Mouse (Mus musculus) MN1 (cell line): ENCODE data around the gene Jmjd1c.

Source experiments
- DNase-seq: peaks from one replicate; pipeline ENCODE4 v3.0.0-alpha.2; 2016; ENCODE audit warnings: low spot score

Gene Jmjd1c

GRCm38 (mm10) chr10:67071884-67072283 is 24.0 kb upstream of the Jmjd1c start:
- DNase-seq = no peak

GRCm38 (mm10) chr10:67072600-67072999 is 23.3 kb upstream of the Jmjd1c start:
- DNase-seq = no peak

GRCm38 (mm10) chr10:67073577-67073976 is 22.3 kb upstream of the Jmjd1c start:
- DNase-seq = no peak

GRCm38 (mm10) chr10:67075931-67076878 is 19.7 kb upstream of the Jmjd1c start:
- DNase-seq = no peak

GRCm38 (mm10) chr10:67079030-67079429 is 16.9 kb upstream of the Jmjd1c start:
- DNase-seq = no peak

DNA sequence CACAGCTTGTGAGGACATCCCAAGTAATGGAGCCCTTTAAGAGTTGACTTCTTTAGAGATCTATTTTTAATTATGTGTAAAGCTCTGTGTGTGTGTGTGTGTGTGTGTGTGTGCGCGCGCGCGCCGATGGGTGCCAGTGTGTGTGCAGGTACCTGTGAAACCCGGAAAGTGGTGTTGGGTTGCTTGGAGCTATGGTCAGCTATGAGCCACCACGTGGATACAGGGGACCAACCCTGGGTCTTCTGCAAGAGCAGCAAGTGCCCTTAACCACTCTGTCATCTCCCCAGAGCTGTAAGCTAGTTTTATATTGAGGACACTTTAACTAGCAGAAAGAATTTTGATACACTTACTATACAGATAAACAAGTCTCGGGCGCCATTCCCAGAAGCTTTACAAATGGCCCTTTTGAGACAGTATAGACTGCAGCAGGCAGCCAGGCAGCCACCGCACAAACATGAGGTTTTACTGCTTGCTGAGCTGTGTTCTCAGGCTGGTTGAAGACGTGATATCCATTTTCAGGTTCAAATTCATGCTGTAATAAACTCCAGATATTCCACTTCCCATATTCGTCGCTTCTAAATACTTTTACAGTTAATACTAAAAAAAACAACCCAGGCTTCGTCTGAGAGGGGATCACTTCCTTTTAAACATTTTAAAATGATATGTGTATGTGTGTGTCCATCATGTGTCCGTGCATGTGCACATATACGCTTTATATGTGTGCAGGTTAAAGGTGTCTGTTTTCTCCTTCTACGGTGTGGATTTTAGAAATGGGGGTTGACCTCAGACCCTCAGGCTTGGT is 14.5 kb upstream of the Jmjd1c start:
- DNase-seq = no peak

DNA sequence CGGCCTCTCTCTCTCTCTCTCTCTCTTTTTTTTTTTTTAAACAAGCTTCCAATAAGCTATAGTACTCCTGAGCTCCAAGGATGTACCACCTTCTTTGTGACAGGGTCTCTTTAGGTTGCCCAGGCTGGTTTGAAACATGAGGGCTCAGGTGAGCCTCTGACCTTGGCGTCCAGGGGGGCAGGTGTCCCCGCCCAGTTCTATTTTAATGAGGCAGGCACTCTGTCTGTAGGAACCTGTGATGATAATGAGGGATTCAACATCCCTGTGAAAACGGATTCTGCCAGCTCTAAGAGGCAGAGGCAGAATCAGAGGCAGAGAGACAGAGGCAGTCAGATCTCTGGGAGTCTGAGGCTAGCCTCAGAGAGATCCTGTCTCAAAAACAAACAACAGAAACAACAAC is 13.4 kb upstream of the Jmjd1c start:
- no peak for DNase-seq

- no peak for DNase-seq
These were observed 12.3 kb upstream of the Jmjd1c start for GRCm38 (mm10) chr10:67083446-67084166.

DNA sequence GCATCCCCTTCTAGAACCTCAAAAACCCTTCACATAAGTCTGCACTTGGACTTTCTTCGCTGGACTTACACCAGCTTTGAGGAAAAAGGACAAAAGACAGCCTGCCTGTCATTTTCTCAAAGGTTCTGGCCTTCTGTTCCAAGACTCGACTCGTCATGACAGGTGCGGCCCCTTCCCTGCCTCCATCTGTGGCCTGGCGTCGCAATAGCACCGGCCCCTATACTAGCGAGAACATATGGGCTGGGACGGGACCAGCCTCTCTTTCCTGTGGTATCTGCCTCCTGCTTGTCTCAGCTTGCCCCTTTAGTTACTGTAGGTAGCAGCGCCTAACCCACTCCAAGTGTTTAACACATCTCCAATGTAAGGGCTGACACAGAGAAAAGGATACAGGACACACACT is 10.8 kb upstream of the Jmjd1c start:
- no peak for DNase-seq

GRCm38 (mm10) chr10:67085916-67086315 is 10.0 kb upstream of the Jmjd1c start:
- DNase-seq = no peak

GRCm38 (mm10) chr10:67087447-67088226 is 8.3 kb upstream of the Jmjd1c start:
- DNase-seq = no peak

GRCm38 (mm10) chr10:67090611-67091010 is 5.3 kb upstream of the Jmjd1c start:
- no peak for DNase-seq

GRCm38 (mm10) chr10:67094922-67095321 is 1.0 kb upstream of the Jmjd1c start:
- no peak for DNase-seq

DNA sequence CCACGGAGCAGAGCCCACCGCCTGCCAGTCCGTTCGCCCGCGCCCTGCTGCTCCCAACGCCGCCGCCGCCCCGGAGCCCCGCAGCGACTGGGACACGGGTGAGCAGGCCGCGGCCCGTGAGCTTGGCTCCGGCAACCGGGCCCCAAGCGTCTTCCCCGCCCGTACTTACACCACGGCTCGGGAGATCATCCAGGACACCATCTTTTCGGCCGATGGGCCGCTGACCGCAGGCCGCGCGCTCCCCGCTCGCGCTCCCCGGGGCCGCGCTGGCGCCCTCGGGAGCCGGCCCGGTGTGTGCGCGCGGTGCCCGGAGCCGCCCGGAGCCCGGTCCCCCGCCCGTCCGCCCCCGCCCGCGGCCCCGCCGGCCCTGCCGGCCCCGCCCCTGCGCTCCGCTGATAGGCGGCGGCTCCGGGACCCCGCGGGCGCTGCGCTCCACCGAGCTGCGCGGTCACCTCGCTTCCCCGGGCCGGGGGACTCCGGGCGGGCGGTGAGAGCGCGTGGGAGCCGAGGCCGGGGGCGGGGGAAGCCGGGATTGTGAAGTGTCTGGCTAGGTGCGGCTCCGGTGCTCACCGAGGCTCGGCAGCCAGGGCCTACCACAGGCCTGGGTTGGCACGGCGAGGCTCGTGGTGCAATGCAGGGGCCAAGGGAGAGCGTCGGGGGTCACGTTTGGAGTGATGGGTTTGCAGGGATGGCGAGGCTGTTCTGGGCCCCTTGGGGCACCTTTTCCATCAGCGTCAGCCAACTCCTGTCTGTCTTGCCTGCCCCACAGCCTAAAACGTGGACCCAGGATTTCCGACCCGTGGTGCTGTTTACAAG is 904 bp downstream of the Jmjd1c start, which contains the start of gene Reep3:
Reep3 (minus strand) TSS at position 325 of the 816 bp plus-strand sequence.
- DNase-seq = peak; percentile 63

- DNase-seq = peak; percentile 64
These were observed 1.7 kb downstream of the Jmjd1c start for GRCm38 (mm10) chr10:67097437-67098150.

- peak; percentile 61 for DNase-seq
These were observed 2.6 kb downstream of the Jmjd1c start for GRCm38 (mm10) chr10:67098408-67099050.

GRCm38 (mm10) chr10:67099183-67099929 is 3.4 kb downstream of the Jmjd1c start:
- DNase-seq = no peak

DNA sequence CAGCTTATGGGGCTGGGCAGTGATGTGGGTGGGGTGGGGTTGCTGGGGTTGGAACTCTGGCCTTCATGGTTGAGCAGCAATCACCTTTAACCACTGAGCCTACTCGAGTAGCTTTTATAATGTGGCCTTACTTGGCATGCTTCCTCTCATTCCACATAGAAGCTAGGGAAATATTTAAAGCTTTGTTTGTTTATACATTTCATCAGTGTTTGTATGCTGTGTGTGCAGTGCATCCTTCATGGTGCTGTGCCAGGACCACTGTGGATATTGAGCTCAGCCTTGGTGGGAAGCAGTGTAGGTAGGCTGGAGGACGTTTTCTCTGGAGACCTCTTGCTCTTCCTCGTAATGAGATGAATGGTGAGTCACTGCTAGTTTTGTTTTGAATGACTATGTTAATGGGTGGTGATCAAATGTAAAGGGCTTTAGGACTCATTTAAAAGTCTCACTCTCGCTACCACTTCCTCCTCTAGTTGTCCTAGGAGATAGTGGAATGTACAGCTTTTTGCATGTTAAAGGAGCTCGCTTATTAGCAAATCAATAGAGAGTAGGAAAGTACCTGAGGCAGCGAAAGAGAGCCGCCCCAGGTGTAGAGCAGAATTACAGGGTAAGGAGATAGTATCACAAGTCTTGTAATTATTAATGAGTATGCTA is 4.2 kb downstream of the Jmjd1c start:
- DNase-seq = peak; percentile 12
